Mouse (Mus musculus) megakaryocyte, embryonic 14.5 days (primary cell): ENCODE results near the gene Ddn.

Experiments used
- FLI1 ChIP-seq: IDR thresholded peaks from 2 replicates; pipeline ENCODE4 v1.6.1; 2012; ENCODE audit warnings: low read length, inconsistent platforms, mixed read lengths
- GATA1 ChIP-seq: IDR thresholded peaks from 3 replicates; pipeline ENCODE4 v1.6.1; 2012; ENCODE audit warnings: mixed read lengths, low read length, inconsistent platforms, borderline replicate concordance

GRCm38 (mm10) chr15:98804054-98804453, 5.2 kb downstream of the Ddn start:
- no peak for TF ChIP-seq GATA1
- no peak for TF ChIP-seq FLI1
